Comparison of ENCODE assay signal across 8 mouse cellular contexts in the genomic region with DNA sequence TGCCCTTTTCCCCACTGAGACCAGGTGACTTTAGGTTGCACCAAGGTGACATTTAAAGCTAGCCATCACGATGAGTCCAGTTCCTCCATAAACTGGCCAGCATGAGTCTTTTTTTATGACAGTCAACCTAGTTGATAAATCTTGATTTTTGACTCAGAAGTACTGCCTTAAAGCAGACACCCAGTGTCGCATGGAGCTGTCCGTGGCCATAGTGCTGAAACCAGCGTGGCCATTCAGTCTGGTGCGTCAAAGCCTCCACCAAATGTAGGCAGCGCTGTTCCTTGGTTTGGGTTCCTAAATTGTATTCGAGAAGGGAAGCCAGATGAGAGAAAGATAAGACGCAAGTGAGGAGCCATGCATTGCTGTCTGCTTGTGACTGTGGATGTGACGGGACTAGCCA. TPM values are rescaled to one million over a fixed set of nuclear protein-coding genes. Genes with fewer than 3 reads are reported as not detected.
DNase-seq lines count a peak whose midpoint lies in the region; ATAC-seq lines count a peak whose summit lies in the region.

No protein-coding gene starts in this region.

- peak; percentile 91 for ATAC-seq in megakaryocyte-erythroid progenitor cell, adult 5-6 weeks (replicated peaks; ENCODE audit: low FRiP score, low TSS enrichment, poor library complexity, severe bottlenecking)
- ATAC-seq in erythroblast, adult 5-6 weeks (replicated peaks; ENCODE audit: low FRiP score, poor library complexity, severe bottlenecking): no peak

- intact Hi-C loops in gastrocnemius, postnatal 14 days (cut with DNase I; ENCODE audit: low total_unique reads): no loop called here

- DNase-seq in gastrocnemius, postnatal 14 days: peak; percentile 57
- DNase-seq in gastrocnemius, postnatal 25 days: no peak
- peak; percentile 60 for DNase-seq in 3T3-L1 (ENCODE audit: low read depth, low spot score)
- peak; percentile 82 for DNase-seq in adrenal gland, postnatal 25 days
- peak; percentile 28 for DNase-seq in induced T-regulatory cell, adult 2 months (ENCODE audit: low read depth)
- DNase-seq in yolk sac, embryonic 10.5 days (ENCODE audit: low spot score): peak; percentile 72

RNA-seq across cellular contexts. Expression of gene Fam210b, which starts 24.5 kb away (rescaled TPM):
- 1 to 10 TPM; 2.9 to 3.3 TPM for total RNA-seq in gastrocnemius, postnatal 14 days (2021)
- total RNA-seq in gastrocnemius, postnatal 25 days (2021): 1 to 10 TPM; 3.2 to 3.4 TPM
- total RNA-seq in adrenal gland, postnatal 25 days (2021): 31.9 and 32.8 TPM in 2 replicates
- total RNA-seq in megakaryocyte-erythroid progenitor cell, adult 5-6 weeks (2014; fragmentation: Nextera tagmentation): 13.8 and 14.4 TPM in 2 replicates
- total RNA-seq in megakaryocyte-erythroid progenitor cell, adult 5-6 weeks (2017): 5.2 and 8.7 TPM in 2 replicates
- 102 and 114 TPM in 2 replicates for total RNA-seq in erythroblast, adult 5-6 weeks (2015; ENCODE audit: low replicate concordance)
- total RNA-seq in erythroblast, adult 5-6 weeks (2017; ENCODE audit: low replicate concordance): 96.2 and 117 TPM in 2 replicates

RNA-seq across cellular contexts. Expression of gene Aurka, which starts 49.5 kb away (rescaled TPM):
- total RNA-seq in gastrocnemius, postnatal 14 days (2021): 1 to 10 TPM; 4.2 to 4.3 TPM
- total RNA-seq in gastrocnemius, postnatal 25 days (2021): 1 to 10 TPM; 3.3 to 3.6 TPM
- total RNA-seq in adrenal gland, postnatal 25 days (2021): 6.7 and 9.6 TPM in 2 replicates
- total RNA-seq in megakaryocyte-erythroid progenitor cell, adult 5-6 weeks (2014; fragmentation: Nextera tagmentation): 42.7 and 47.4 TPM in 2 replicates
- 43.9 and 73.8 TPM in 2 replicates for total RNA-seq in megakaryocyte-erythroid progenitor cell, adult 5-6 weeks (2017)
- 15.7 and 23.2 TPM in 2 replicates for total RNA-seq in erythroblast, adult 5-6 weeks (2015; ENCODE audit: low replicate concordance)
- total RNA-seq in erythroblast, adult 5-6 weeks (2017; ENCODE audit: low replicate concordance): 31.3 and 38.8 TPM in 2 replicates

RNA-seq across cellular contexts. Expression of gene Cstf1, which starts 49.6 kb away (rescaled TPM):
- 10 to 100 TPM; 16.4 to 19.3 TPM for total RNA-seq in gastrocnemius, postnatal 14 days (2021)
- 10 to 100 TPM; 13.2 to 16.3 TPM for total RNA-seq in gastrocnemius, postnatal 25 days (2021)
- 34.0 and 36.4 TPM in 2 replicates for total RNA-seq in adrenal gland, postnatal 25 days (2021)
- 25.8 and 32.3 TPM in 2 replicates for total RNA-seq in megakaryocyte-erythroid progenitor cell, adult 5-6 weeks (2014; fragmentation: Nextera tagmentation)
- total RNA-seq in megakaryocyte-erythroid progenitor cell, adult 5-6 weeks (2017): 35.5 and 41.8 TPM in 2 replicates
- total RNA-seq in erythroblast, adult 5-6 weeks (2015; ENCODE audit: low replicate concordance): 5.6 and 10.0 TPM in 2 replicates
- total RNA-seq in erythroblast, adult 5-6 weeks (2017; ENCODE audit: low replicate concordance): 6.3 and 7.5 TPM in 2 replicates
